Mouse (Mus musculus) urinary bladder, adult 2 months (tissue): Measurements from ENCODE around the gene Gm3194. TPM values are rescaled to one million over a fixed set of nuclear protein-coding genes. Genes with fewer than 3 reads are reported as not detected.
"Not testable (repeated sequence)": the region's sequence is repeated elsewhere in the genome, so short reads cannot be mapped to it uniquely, and the experiment has no call there.

Source experiments
- DNase-seq: peaks from one replicate; pipeline ENCODE4 v3.0.0; 2022; ENCODE audit warnings: low spot score
- polyA plus RNA-seq: library from polyadenylated mRNA; depleted of rRNA; stranded (reverse); fragments of >200 nt; gene quantifications from 2 replicates; pipeline ENCODE4 v1.2.3, GENCODE M21; 2012; rRNA removed

The Gm3194 gene
- 2.2 and 3.1 TPM in 2 replicates for polyA plus RNA-seq

DNA sequence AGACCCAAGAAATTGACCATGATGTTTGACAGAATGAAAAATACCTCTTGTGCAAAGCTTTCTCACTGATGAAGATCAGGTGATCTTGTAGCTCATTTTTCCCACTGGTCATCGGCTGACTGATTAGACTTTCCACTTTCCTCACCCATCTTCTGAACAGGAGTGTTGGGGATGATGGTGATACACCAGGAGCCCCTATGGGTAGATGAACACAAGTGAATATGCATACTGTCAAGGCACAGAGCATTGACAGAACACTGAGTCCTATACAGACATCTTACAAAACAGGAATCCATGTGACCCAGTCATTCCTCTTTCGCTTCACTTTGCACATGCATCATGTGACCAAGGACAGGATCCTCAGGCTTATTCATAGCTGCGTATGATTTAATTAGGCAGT lies at the start of gene Gm3194:
TSS of gene Gm3194 (minus strand) at position 101 of the 400 bp plus-strand sequence.
- not testable (repeated sequence) for DNase-seq

- not testable (repeated sequence) for DNase-seq
These were observed 46.1 kb upstream of the Gm3194 start, which contains the start of gene Gm3488 for GRCm38 (mm10) chr14:5501374-5501773. Gene Gm3488 (plus strand): TSS chr14:5501674.

DNA sequence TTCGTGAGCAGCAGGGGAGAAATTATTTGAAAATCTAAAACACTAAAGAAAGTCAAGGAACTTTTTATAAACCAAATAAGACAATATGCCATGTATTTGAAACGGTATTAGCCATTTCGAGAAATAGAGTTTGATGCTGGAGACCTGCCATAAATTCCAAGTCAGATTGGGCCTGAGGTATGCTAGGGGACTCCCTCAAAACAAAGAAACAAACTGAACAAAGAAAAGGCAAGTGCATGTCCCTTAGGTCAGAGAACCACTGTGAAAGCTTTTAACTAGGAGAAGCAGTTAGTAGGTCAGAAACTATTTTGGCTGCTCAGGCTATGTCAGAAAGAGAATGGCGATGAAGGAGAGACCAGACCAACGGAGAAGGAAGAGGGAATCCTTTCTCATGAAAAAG lies 28.6 kb upstream of the Gm3194 start, which contains the start of gene Gm3187:
TSS of gene Gm3187 (plus strand) at position 301 of the 400 bp plus-strand sequence.
- not testable (repeated sequence) for DNase-seq

DNA sequence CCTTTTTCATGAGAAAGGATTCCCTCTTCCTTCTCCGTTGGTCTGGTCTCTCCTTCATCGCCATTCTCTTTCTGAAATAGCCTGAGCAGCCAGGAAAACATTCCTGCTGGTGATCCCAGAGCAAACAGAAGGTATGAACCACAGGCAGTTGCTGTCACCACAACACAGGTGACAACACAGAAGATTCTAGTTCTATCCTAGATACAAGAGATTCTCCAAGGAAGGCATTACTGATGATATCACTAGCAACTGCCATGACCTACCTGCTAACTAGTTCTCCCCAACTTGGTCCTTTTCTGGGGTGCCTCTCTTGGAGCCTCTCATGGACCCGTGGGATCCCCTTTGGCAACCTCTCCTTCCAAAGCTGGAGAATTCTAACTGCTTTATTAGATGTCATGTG lies 22.5 kb upstream of the Gm3194 start, which contains the start of gene Gm8246:
TSS of gene Gm8246 (minus strand) at position 101 of the 400 bp plus-strand sequence.
- not testable (repeated sequence) for DNase-seq

DNA sequence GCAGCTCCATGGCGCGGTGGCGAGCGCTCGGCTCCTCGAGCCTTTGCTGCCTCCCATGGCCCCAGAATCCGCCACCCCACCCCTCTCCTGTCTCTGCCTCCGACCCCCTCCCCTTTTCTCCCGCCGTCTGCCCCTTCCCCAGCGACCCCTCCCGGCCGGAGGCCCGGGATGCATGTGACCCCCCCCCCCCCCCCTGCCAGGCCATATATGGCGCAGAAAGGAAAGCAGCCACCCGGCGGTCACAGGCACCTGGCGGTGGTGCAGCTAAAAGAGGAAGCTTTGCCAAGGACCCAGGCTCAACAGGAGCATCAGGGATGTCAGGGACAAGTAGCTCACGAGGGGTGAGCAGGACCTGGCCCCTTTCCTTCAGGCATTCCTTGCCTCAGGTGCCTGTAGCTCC lies 5.2 kb upstream of the Gm3194 start:
- DNase-seq = not testable (repeated sequence)

GRCm38 (mm10) chr14:5388949-5389348 lies 66.3 kb downstream of the Gm3194 start, which contains the start of gene Gm3500:
Gene Gm3500 (minus strand): TSS chr14:5389049.
- not testable (repeated sequence) for DNase-seq

Other genes starting within 250 kb of the Gm3194 start
- gene Gm3526, start 194.9 kb downstream of the Gm3194 start, polyA plus RNA-seq = not detected in 2 replicates
- not detected in 2 replicates for gene Gm3542, start 120.5 kb downstream of the Gm3194 start, polyA plus RNA-seq
- gene Gm3500, start 66.4 kb downstream of the Gm3194 start, polyA plus RNA-seq = 0.68 and 1.0 TPM in 2 replicates
- gene Gm8246, start 22.4 kb upstream of the Gm3194 start, polyA plus RNA-seq = not detected in 2 replicates
- gene Gm3187, start 28.7 kb upstream of the Gm3194 start, polyA plus RNA-seq = not detected in 2 replicates
- gene Gm3488, start 46.2 kb upstream of the Gm3194 start, polyA plus RNA-seq = 0.18 and 0.19 TPM in 2 replicates
- not detected in 2 replicates for gene Gm3532, start 83.0 kb upstream of the Gm3194 start, polyA plus RNA-seq
- not detected in 2 replicates for gene Gm8265, start 177.6 kb upstream of the Gm3194 start, polyA plus RNA-seq
- not detected in 2 replicates for gene Gm9603, start 232.0 kb upstream of the Gm3194 start, polyA plus RNA-seq